Mouse (Mus musculus) forebrain, embryonic 15.5 days (tissue): ENCODE results near the gene Kif15. TPM values are rescaled to one million over a fixed set of nuclear protein-coding genes. Genes with fewer than 3 reads are reported as not detected.

Experiments used
- ATAC-seq: fragments of 200-750 bp; cut with Nextera tagmentation; replicated peaks from 2 replicates; pipeline ENCODE4 v1.8.0; 2017; ENCODE audit warnings: mild to moderate bottlenecking, moderate TSS enrichment, moderate library complexity
- H3K27ac ChIP-seq: fragments of 300-500 bp; sonication (generic); replicated peaks from 2 replicates; pipeline ENCODE4 v1.5.1; 2015; ENCODE audit warnings: mild to moderate bottlenecking, inconsistent platforms
- H3K27me3 ChIP-seq: fragments of 300-500 bp; sonication (generic); 2 replicates; pipeline ENCODE4 v1.6.1; 2015; ENCODE audit warnings: inconsistent platforms
- H3K36me3 ChIP-seq: fragments of 300-500 bp; sonication (generic); 2 replicates; pipeline ENCODE4 v1.6.1; 2015; ENCODE audit warnings: mild to moderate bottlenecking, inconsistent platforms
- H3K4me1 ChIP-seq: fragments of 300-500 bp; sonication (generic); 2 replicates; pipeline ENCODE4 v1.6.1; 2015; ENCODE audit warnings: inconsistent platforms
- H3K4me2 ChIP-seq: fragments of 300-500 bp; sonication (generic); replicated peaks from 2 replicates; pipeline ENCODE4 v1.6.1; 2015; ENCODE audit warnings: mild to moderate bottlenecking, inconsistent platforms
- H3K4me3 ChIP-seq: fragments of 300-500 bp; sonication (generic); 2 replicates; pipeline ENCODE4 v1.5.1; 2015; ENCODE audit warnings: mild to moderate bottlenecking, inconsistent platforms
- H3K9ac ChIP-seq: fragments of 300-500 bp; sonication (generic); replicated peaks from 2 replicates; pipeline ENCODE4 v1.6.1; 2015; ENCODE audit warnings: mild to moderate bottlenecking, inconsistent platforms
- H3K9me3 ChIP-seq: fragments of 300-500 bp; sonication (generic); 2 replicates; pipeline ENCODE4 v1.6.1; 2016; ENCODE audit warnings: inconsistent platforms
- WGBS: fragments of 180-500 bp; shearing (Covaris S2); methylation state at CpG from one replicate; pipeline ENCODE4 v1.1.7; 2015; ENCODE audit warnings: mixed read lengths; 5-methylcytosine and 5-hydroxymethylcytosine counted together
- polyA plus RNA-seq: library from polyadenylated mRNA; unstranded; fragments of >200 nt; fragmentation: Nextera tagmentation; extraction: Ambion mirVana; gene quantifications from 2 replicates; pipeline ENCODE4 v1.2.1, GENCODE M21; 2015

Gene Kif15
- 28.2 and 29.1 TPM in 2 replicates for polyA plus RNA-seq

- Histone ChIP-seq H3K27me3 (no peaks in the 10 kb centered on the region), H3K27ac (peak within 1 kb of the TSS; percentile 75), H3K9ac (peak within 1 kb of the TSS; percentile 70), H3K36me3 (peaks cover 11% of the 10 kb centered on the region), H3K4me1 (peaks cover 25% of the 10 kb centered on the region), H3K9me3 (no peaks in the 10 kb centered on the region), H3K4me3 (peak within 1 kb of the TSS; percentile 79), H3K4me2 (peak within 1 kb of the TSS; percentile 91)
- under 1% methylated on average over 64 of the region's 64 CpGs for WGBS
- ATAC-seq, result peak; percentile 95
Observed at GRCm38 (mm10) chr9:122950643-122951475, at the start of gene Kif15, which contains the start of gene 1110059G10Rik. Gene Kif15, plus strand, starts transcription at chr9:122951046. Gene 1110059G10Rik, minus strand, starts transcription at chr9:122951000.

- 98% methylated on average over 2 of the region's 2 CpGs for WGBS
- 0 out of 2 replicates have a peak, but pooled peaks cover 4% of the 10 kb centered on the region for H3K4me1 ChIP-seq
- H3K27me3 ChIP-seq, result no peaks in the 10 kb centered on the region
- H3K9ac ChIP-seq, result no peak overlapping the region
- H3K9me3 ChIP-seq, result peaks cover under 1% of the 10 kb centered on the region; the same call in 1 of the 2 replicates
- H3K4me2 ChIP-seq, result no peak overlapping the region
- no peak overlapping the region for H3K4me3 ChIP-seq
- no peak overlapping the region for H3K27ac ChIP-seq
- no peak for ATAC-seq
- peaks cover 2% of the 10 kb centered on the region for H3K36me3 ChIP-seq
Observed at GRCm38 (mm10) chr9:122901047-122901446, 49.8 kb upstream of the Kif15 start.

GRCm38 (mm10) chr9:122902717-122903535 is 47.9 kb upstream of the Kif15 start:
- peaks cover 8% of the 10 kb centered on the region; the same call in 1 of the 2 replicates for H3K36me3 ChIP-seq
- H3K4me1 ChIP-seq, result 0 out of 2 replicates have a peak, but pooled peaks cover 4% of the 10 kb centered on the region
- H3K27ac ChIP-seq, result peak overlapping the region; percentile 35; the same call in 1 of the 2 replicates
- ATAC-seq, result peak; percentile 97
- peak overlapping the region; percentile 49 for H3K4me3 ChIP-seq
- H3K4me2 ChIP-seq, result peak overlapping the region; percentile 59
- H3K9me3 ChIP-seq, result no peaks in the 10 kb centered on the region
- 12% methylated on average over 32 of the region's 32 CpGs for whole genome bisulfite sequencing
- peak overlapping the region; percentile 71 for H3K9ac ChIP-seq
- H3K27me3 ChIP-seq, result no peaks in the 10 kb centered on the region

- Histone ChIP-seq H3K36me3 (peaks cover 28% of the 10 kb centered on the region), H3K27me3 (no peaks in the 10 kb centered on the region), H3K9me3 (no peaks in the 10 kb centered on the region), H3K4me1 (peaks cover 7% of the 10 kb centered on the region), H3K9ac (peak overlapping the region; percentile 95), H3K27ac (no peak overlapping the region), H3K4me3 (peak overlapping the region; percentile 69), H3K4me2 (peak overlapping the region; percentile 56)
- 20% methylated on average over 3 of the region's 3 CpGs for WGBS
- peak; percentile 38; the same call in 1 of the 2 replicates for ATAC-seq
Observed at GRCm38 (mm10) chr9:122922436-122922835, 28.4 kb upstream of the Kif15 start.

GRCm38 (mm10) chr9:122922936-122923381 is 27.9 kb upstream of the Kif15 start, which contains the start of gene Zfp105:
Gene Zfp105, plus strand, starts transcription at chr9:122923072.
- peak within 1 kb of the TSS; percentile 69 for H3K4me3 ChIP-seq
- no peaks in the 10 kb centered on the region for H3K9me3 ChIP-seq
- H3K27me3 ChIP-seq, result no peaks in the 10 kb centered on the region
- H3K36me3 ChIP-seq, result peaks cover 33% of the 10 kb centered on the region
- peak within 1 kb of the TSS; percentile 70 for H3K27ac ChIP-seq
- H3K4me1 ChIP-seq, result peaks cover 7% of the 10 kb centered on the region
- ATAC-seq, result peak; percentile 99
- 1% methylated on average over 43 of the region's 43 CpGs for WGBS
- H3K9ac ChIP-seq, result peak within 1 kb of the TSS; percentile 95
- peak within 1 kb of the TSS; percentile 56 for H3K4me2 ChIP-seq

- H3K36me3 ChIP-seq, result peaks cover 80% of the 10 kb centered on the region
- H3K4me1 ChIP-seq, result peaks cover under 1% of the 10 kb centered on the region
- H3K4me3 ChIP-seq, result no peak overlapping the region
- 98% methylated on average over 3 of the region's 3 CpGs for WGBS
- H3K27ac ChIP-seq, result no peak overlapping the region
- H3K9me3 ChIP-seq, result no peaks in the 10 kb centered on the region
- H3K9ac ChIP-seq, result no peak overlapping the region
- no peak overlapping the region for H3K4me2 ChIP-seq
- no peak for ATAC-seq
- H3K27me3 ChIP-seq, result no peaks in the 10 kb centered on the region
Observed at GRCm38 (mm10) chr9:122928915-122929314, 21.9 kb upstream of the Kif15 start.

- 95% methylated on average over 10 of the region's 10 CpGs for WGBS
- H3K27ac ChIP-seq, result no peak overlapping the region
- H3K9ac ChIP-seq, result no peak overlapping the region
- H3K4me3 ChIP-seq, result no peak overlapping the region
- ATAC-seq, result no peak
- no peaks in the 10 kb centered on the region for H3K27me3 ChIP-seq
- H3K36me3 ChIP-seq, result peaks cover 18% of the 10 kb centered on the region
- no peaks in the 10 kb centered on the region for H3K9me3 ChIP-seq
- no peaks in the 10 kb centered on the region for H3K4me1 ChIP-seq
- H3K4me2 ChIP-seq, result no peak overlapping the region
Observed at GRCm38 (mm10) chr9:122998406-122999192, 47.8 kb downstream of the Kif15 start.

- no peak overlapping the region for H3K27ac ChIP-seq
- H3K4me3 ChIP-seq, result no peak overlapping the region
- H3K36me3 ChIP-seq, result peaks cover 18% of the 10 kb centered on the region
- H3K9me3 ChIP-seq, result no peaks in the 10 kb centered on the region
- no peak overlapping the region for H3K9ac ChIP-seq
- no peaks in the 10 kb centered on the region for H3K4me1 ChIP-seq
- no peak overlapping the region for H3K4me2 ChIP-seq
- WGBS, result 95% methylated on average over 4 of the region's 4 CpGs
- H3K27me3 ChIP-seq, result no peaks in the 10 kb centered on the region
- no peak for ATAC-seq
Observed at GRCm38 (mm10) chr9:122999193-122999586, 48.3 kb downstream of the Kif15 start.

GRCm38 (mm10) chr9:123004718-123005117 is 53.9 kb downstream of the Kif15 start:
- WGBS, result 94% methylated on average over 2 of the region's 2 CpGs
- no peak overlapping the region for H3K9ac ChIP-seq
- H3K27me3 ChIP-seq, result no peaks in the 10 kb centered on the region
- no peak overlapping the region for H3K27ac ChIP-seq
- H3K4me2 ChIP-seq, result no peak overlapping the region
- H3K36me3 ChIP-seq, result peaks cover 18% of the 10 kb centered on the region
- H3K4me3 ChIP-seq, result no peak overlapping the region
- no peaks in the 10 kb centered on the region for H3K9me3 ChIP-seq
- no peaks in the 10 kb centered on the region for H3K4me1 ChIP-seq
- no peak for ATAC-seq

GRCm38 (mm10) chr9:123006071-123006470 is 55.2 kb downstream of the Kif15 start:
- Histone ChIP-seq H3K9ac (no peak overlapping the region), H3K36me3 (peaks cover 23% of the 10 kb centered on the region; the same call in 1 of the 2 replicates), H3K9me3 (no peaks in the 10 kb centered on the region), H3K4me3 (no peak overlapping the region), H3K4me2 (no peak overlapping the region), H3K4me1 (no peaks in the 10 kb centered on the region), H3K27ac (no peak overlapping the region), H3K27me3 (no peaks in the 10 kb centered on the region)
- no peak for ATAC-seq
- 85% methylated on average over 6 of the region's 6 CpGs for WGBS

- H3K4me3 ChIP-seq, result peak within 1 kb of the TSS; percentile 53
- peak within 1 kb of the TSS; percentile 70 for H3K9ac ChIP-seq
- peak; percentile 98 for ATAC-seq
- under 1% methylated on average over 54 of the region's 69 CpGs for WGBS
- peak within 1 kb of the TSS; percentile 60 for H3K4me2 ChIP-seq
- no peaks in the 10 kb centered on the region for H3K9me3 ChIP-seq
- H3K36me3 ChIP-seq, result peaks cover 8% of the 10 kb centered on the region; the same call in 1 of the 2 replicates
- no peaks in the 10 kb centered on the region for H3K27me3 ChIP-seq
- peak within 1 kb of the TSS; percentile 86 for H3K27ac ChIP-seq
- H3K4me1 ChIP-seq, result peaks cover 31% of the 10 kb centered on the region
Observed at GRCm38 (mm10) chr9:123020995-123021631, 70.3 kb downstream of the Kif15 start, which contains the start of gene Tmem42. Gene Tmem42, plus strand, starts transcription at chr9:123021326.
